Mouse (Mus musculus): ENCODE measurements around the gene Fxyd6.
A peak's percentile ranks its signal among the peaks of the same experiment; 100 is the strongest.

The Fxyd6 gene

DNA sequence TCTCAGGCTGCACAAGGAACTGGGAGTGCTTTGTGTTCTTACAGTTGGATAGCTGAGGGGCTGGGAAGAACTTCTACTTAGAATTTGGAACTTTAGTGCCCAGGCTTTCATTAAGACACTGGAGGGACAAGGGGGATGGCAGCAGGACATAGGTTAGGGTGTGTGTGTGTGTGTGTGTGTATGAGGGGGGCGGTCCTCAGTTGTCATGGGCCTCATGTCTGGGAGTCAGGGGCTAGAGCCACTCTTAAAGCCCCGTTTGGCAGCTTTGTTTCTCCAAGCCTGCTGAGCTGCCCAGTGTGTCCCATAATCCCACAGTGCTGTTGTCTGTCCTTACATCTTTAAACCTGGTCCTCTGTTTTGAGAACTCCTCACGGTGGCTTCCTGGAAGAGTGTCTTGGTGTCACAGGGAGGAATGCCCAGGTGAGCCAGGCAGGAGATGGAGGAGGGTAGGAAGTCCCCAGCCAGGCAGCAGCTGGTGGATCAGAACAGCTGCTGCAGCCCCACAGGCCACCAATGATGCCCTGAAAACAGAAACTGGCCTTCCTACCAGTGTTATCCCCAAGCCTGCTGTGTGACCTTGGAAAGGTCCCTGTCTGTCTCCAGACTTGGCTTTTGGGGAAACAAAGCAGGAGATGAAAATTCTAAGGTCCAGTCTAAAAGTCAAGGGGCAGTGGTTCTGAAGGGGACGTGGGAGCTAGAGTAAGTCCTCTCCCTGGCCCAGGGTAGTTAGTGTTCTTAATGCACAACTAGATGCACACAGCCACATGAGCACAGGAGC, 42.9 kb downstream of the Fxyd6 start:
- no peak for DNase-seq

DNA sequence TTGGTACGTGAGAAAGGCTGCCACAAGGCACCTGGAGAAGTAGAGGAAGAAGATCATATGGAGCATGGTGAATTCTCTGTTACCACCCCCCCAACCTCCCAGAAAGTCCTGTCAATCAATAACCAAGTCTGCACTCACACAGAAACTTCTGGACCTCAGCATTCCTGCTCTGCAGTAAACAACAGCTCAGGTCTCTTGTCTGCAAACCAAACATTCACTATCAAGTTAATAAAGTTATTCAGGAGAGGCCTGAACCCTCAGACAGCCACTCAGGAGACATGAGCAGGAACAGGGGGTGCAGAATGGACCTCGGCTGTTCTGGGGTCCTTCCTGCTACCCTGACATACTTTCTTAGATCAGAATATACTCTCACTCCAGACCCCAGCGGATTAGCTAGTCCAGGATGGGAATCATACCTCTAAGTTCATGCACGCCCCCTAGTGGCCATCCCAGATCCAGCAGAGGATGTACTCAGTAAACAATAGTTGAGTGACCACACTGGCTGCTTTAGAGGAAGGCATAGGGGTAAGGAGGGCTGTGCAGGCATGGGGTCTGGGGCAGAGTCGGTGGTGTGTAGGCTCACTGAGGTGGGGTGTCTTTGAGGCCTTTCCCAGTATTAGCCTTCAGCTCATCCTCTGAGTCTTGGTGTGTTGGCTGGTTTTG, 43.6 kb downstream of the Fxyd6 start:
- DNase-seq, result peak; percentile 61 to 84

DNA sequence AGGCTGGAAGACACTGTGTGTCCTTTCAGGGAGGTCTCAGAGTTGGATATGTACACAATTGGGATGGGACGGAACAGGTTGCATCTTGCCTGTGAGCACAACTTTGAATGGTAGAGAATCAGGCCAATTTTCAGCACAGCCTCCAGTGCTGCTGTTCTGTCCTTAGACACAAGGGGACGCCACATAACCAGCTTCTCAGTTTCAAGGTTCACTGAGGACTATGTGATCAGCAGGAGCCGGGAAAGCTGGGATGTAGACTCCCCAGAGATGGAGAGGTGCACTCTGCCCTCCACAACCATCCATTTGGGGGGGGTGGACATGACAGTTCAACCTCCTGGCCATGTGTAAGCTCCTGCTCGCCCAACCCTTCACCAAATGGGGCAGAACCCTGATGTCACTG, 45.9 kb downstream of the Fxyd6 start:
- peak; percentile 88 to 92 for DNase-seq

DNA sequence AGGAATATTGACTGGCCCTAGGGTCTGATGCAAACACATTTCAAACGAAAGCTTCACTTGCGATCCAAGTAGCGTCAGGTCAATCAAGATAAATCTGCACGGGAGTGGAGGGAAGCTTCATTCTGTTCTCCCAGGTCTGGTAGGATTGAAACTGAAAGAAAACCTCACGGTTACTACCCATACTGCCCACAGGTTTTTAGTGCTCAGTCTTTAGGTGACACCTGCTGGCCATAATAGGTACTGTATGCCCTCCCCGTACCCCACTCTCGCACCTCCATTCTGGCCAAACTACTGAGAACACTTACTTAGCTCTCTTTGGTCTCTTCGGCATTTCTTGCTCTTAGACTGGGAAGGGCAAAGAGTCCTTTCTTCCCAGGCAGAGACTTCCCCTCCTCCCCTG, 47.3 kb downstream of the Fxyd6 start:
- peak; percentile 84 to 87 for DNase-seq

DNA sequence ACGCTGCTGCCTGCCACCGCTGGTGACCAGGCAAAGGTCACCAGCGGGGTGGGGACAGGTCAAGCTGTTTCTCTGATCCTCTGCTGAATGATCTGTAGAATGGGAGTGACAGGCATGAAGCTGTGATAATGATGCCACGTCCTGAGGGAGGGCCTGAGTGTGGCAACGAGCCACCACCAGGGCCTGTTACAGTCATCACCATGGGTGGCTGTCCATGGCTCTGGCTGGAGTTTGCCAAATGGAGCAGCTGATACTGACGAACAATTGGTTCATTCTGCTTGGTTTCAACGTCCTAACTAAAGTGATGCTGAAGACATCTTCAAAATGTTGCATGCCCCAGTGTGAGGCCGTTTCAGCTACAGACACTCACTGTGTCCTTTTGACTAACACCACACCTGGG, 48.3 kb downstream of the Fxyd6 start:
- peak; percentile 34 to 37 for DNase-seq

DNA sequence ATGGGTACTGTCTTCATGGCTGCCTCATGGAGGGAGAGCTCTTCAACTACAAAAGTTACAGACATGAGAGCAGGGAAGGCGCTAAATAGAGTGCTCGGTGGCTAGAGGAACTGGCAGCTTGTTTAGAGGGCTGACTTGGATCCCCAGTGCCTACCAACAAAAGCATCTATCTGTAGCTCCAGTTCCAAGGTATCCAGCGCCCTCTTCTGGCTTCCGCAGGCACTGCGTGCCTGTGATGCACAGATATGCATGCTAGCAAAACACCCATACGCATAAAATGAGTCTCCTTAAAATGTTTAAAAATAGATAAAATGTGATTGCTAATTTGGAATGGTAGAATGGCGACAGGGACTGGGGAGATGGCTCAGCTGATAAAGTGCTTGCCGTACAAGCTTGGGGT, 51.2 kb downstream of the Fxyd6 start:
- peak; percentile 56 to 77 for DNase-seq

DNA sequence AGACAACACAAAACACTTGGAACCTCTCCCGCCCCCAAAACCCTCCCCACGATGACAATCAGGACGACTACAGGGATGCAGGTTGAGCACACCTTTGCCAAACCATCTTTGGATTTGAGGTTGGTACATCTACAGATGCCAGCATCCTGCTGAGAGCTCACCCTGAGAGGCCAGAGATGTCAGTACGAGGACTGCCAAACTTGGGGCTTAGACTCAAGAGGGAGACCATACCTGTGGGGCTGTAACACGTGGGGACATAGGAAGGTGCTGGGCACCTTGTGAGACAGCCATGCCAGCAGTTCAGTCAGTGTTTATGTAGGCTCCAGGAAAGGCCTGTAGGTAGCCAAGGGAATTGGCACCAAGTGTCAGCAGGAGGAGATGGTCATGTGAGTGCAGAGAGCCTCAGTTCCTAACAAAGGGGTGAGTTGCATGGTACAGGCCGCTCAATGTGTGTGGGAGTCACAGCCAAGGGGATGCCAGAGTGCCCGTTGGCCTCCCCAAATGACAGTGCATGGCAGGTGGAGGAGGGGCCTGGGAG, 52.8 kb downstream of the Fxyd6 start:
- peak; percentile 39 to 65 for DNase-seq

DNA sequence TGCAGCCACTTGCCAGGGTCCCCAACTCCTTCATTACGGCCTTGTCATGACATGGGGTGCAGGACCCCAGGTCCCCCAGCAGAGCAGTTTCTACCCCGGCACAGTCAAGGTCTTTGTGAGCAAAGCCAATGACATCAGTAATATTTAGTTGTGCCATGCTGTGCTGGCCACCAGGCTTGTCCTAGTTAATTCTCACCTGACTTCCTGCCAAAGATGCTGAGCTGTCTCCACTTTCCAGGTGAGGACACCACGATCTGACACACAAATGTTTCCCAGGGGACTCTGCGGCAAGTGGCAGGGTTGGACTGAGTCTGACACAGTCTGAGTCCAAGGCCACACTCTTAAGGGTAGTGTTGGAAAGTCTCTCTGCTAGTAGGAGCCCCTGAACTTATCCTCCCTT, 56.5 kb downstream of the Fxyd6 start, which contains the start of gene Dscaml1:
TSS of gene Dscaml1 (plus strand) at position 173 of the 400 bp plus-strand sequence.
- peak; percentile 47 to 64 for DNase-seq

DNA sequence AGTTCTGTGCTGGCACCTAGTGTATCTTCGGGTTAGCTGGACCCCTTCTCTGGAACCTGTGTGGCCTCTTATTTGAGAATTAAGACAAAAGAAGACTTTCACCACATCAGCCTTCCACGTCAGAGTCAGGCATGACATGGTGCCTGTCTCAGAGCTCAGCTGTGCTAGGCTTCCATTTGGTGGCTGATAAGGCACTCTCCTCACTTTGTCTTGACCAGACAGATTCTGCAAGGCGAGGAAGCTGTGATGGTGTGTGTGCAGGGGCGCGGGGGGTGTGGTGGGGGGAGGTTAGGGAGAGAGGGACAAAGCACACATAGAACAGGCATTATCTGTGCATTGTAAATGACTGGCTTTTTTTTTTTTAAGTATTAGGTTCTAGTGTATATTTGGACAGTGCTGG, 59.4 kb downstream of the Fxyd6 start:
- DNase-seq, result no peak

DNA sequence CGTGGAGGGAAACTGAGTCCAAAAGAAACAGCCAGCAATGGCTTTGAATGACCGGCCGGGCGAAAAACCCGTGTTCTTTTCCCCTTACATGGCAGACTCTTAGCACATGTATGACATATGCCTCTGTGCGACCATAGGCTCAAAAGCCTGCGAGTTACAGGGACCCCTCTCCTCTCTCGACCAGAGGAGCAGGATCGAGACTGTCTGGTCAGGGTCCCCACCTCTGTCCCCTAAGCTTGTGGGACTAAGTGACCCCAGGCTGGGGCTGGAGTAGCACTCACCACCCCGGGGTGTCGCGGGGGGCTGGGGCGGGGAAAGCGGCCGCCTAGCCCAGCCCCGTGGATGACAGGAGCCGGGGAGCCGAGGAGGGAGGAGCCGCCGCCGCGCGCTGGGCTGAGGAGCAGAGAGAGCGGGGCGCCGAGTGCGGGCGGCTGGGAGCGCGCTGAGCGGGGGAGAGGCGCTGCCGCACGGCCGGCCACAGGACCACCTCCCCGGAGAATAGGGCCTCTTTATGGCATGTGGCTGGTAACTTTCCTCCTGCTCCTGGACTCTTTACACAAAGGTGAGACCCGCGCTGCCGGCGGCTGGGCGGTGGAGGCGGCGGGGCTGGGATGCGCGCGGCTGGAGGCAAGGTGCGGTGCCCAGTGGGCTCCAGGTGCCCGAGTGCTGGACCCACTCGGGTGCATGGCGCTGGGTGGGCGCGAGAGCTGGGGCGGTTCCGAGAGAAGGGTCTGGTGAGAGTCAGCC, 60.1 kb downstream of the Fxyd6 start:
- DNase-seq, result peak; percentile 71 to 78

DNA sequence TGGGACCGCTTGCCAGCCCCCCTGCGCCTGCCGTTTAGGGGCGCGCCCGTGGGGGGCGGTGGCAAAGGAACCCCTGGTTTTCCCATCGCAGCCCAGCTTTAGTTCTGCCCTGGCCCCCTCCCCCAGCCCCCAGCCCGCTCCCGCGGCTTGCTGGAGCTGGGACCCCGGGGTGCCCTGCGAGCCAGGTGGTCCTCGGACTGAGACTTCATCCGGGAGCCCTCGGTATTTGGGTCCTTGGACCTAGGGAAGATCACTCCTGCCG, 60.6 kb downstream of the Fxyd6 start:
- no peak for DNase-seq

DNA sequence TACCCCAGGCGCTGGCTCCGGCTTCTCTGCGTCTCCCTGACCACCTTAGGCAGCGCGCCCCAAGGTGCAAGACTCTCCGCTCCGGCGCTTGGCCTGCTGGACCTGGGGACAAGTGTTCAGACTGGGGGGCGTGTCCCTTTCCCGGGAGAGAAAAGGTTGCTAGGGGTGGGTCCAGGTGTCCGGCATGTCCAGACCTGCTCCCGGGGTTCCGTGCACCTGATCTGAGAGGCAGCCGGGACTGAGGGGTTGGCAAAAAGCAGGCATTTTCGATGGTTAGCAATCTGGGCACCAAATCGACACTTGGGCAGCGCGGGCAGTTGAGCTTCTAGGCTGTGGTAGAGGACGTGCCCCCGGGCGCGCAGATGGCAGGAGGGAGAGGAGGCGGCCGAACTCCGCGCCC, 61.2 kb downstream of the Fxyd6 start:
- DNase-seq, result peak; percentile 61 to 66

DNA sequence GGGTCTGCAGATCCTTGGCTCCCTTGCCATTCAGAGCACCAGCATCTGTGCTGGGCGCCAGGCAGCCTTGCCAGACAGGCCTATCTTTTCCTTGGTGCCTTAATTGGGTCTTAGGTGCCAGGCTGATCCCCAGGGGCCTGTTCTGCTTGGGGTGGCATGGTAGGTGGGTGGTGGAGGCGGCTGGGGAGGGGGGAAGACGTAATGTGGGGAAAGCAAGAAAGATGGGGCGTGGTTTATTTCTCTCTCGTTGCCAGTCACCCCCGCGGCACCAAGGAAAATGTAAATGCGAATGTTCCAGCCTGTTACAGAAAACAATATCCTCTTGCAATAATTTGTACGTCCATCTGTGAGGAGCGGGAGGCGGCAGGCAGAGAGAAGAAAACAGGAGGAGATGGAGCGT, 62.7 kb downstream of the Fxyd6 start:
- peak in 1 of 2 experiments; percentile 48 for DNase-seq

DNA sequence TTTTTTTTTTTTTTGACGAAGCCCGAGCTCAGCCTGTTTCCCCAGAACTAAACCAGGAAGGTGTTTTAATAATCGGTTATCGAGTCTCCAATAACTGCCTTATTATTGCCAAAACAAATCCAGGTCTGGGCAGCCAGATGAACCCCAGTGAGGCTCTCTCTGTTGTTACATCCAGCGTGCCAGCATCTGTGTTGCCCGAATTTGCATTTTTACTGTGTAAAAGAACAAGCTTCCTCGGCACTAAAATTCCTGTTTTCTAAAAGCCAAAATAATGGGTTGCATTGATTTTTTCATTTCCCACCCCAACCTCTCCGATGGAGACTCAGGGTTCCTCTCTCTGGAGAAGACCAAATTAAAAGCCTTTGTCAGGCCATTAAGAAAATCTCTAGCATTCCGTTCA, 63.1 kb downstream of the Fxyd6 start:
- no peak for DNase-seq

DNA sequence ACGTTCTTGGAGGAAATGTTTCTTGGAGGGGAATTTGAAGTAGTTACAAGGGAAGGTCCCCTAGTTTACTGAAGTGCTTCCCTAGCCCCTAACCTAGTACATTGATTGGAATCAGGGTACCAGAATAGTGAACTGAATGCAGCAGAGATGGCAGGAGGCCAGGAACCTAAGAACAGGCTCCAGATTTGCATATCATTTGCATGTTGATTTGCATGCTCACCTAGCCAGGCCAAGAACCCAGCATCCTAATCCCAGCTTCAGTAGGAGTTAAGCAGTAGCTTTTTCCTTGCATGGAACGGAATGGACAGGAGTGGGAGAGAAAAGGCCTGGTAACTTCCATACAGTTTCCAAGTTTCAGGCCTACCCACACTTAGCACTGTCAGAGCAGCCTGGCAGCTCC, 64.2 kb downstream of the Fxyd6 start:
- DNase-seq, result peak; percentile 49 to 59

DNA sequence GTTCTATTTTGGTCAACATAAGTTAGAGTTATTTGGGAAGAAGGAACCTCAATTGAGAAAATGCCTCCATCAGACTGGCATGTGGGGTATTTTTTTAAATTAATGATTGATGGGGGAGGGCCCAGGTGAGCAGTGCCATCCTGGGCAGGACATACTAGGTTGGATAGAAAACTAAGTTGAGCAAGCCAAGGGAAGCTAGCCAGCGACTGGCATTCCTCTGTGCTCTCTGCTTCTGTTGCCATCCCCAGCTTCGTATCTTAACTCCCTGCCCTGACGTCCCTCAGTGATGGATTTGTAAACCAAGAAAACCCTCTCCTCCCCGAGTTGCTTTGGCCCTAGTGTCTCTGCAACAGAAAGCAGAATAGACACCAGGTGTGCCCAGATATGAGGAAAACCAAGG, 69.0 kb downstream of the Fxyd6 start:
- peak; percentile 53 to 72 for DNase-seq

DNA sequence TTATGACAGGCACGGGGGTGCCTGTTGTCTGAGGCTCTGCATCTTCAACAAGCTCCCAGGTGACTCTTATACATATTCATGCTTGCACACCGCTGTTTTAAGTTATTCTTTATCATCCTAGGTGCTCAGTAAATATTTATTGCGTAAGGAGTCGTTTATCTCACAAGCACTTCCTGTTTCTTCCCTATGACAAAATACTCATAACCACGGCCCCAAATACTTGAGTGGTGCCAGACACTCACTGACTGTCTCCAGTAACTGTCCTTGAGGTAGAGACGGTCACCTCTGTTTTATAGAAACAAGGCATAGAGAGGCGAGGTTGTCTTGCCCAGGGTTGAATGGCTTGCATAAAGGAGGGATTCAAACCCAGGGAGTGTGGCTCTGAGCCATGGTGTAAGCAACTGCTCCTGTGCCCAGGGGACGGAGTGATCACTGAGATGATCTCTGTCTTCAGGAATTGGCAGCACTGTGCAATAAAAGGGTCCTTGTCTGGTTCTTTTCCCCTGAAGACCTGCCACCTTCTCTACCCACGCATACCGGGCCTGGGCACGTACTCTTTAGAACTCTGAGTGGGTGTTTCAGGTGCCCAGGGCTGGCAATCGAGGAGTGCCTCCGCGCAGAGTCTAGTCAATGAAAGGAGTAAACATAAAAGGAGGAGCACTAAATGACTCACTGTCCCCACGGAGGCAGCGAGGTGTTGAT, 70.2 kb downstream of the Fxyd6 start:
- DNase-seq, result no peak

DNA sequence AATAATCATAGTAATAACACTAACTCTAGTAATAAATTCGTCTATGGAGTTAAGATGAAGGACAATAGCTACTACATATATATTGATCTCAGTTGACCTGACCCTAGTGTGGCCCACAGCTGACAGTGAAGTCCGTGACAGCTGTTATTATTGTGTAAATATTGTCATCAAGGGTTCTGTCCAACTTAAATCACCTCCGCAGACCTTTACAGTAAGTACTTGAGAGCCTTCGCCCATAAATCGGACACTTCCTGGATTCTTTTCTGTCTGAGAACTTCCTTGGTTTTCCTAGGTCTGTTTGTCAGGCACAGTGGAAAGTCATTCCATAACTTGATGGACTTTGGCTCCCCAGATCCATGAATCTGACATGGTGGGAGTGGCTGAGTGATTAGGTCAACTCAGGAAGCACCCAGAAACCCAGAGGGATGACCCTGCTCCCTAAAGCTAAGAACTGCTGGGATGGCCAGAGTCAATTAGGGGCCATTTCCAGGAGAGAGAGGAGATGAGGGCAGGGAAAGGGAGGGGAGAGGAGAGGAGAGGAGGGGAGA, 74.3 kb downstream of the Fxyd6 start:
- no peak for DNase-seq

Measured in cerebellum, postnatal 14 days (tissue).